14 mouse cellular contexts compared by ENCODE assay signal in the genomic region with DNA sequence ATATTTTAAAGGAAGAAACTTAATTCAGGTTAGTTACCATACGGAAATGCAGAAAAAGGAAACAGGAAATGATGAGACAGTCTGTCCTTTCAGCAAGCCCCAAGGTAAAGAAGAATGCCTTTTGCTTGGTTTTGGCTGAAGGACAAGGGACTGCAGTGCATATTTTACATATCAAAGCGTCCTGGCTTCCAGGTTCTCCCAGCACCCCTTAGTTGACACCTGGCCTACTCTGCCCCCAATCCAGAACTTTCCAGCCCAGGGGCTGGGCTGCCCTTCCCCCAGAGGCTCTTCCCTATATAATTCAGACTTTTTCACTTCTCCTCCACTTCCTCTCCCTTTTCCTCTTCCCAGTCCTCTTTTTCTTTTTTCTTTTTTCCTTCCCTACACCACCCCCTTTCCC.
"Had no signal": no experiment of that assay in that cellular context is flagged by ENCODE, and none has a peak within 500 bp of the region (broad histone marks: within the 10 kb centered on the region; RNA-seq: fewer than 3 reads in every experiment).

No protein-coding gene starts in this region.

- DNase-seq: lung, adult 18-20 months; lung, embryonic 14.5 days; lung, postnatal 10 days; lung, postnatal 4 days; midbrain, embryonic 14.5 days; retina, postnatal 1 day; right cerebral cortex, adult 18-20 months; right cerebral cortex, postnatal 25 days; right cerebral cortex, postnatal 4 days; spleen, adult 18-20 months; thymus, adult 2 months; thymus, postnatal 25 days; thymus, postnatal 4 days had no signal

- ATAC-seq: midbrain, embryonic 16.5 days had no signal
